Mouse (Mus musculus): ENCODE data around the gene Kif1a.
"Not testable (repeated sequence)": the region's sequence is repeated elsewhere in the genome, so short reads cannot be mapped to it uniquely, and the experiment has no call there.

Gene Kif1a

DNA sequence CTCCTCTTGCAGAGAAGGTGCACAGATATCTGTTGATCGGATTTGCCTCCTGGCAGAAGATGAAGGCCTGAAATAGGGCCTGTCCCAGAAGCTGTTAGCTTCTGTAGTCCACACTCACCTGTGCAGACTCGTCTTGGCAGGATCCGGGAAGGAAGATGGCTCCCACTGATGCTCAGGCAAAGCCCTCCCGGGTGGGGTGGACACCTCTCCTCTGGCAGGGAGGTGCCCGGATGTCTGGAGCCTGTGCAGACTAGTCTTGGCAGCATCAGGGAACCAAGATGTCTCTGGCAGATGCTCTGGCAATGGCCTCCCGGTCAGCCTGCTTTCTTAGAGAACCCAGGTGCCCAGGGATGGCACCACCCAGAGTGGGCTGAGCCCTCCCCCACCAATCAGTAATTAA is 131.0 kb downstream of the Kif1a start:
- DNase-seq (ENCODE audit: low spot score in 2 of 2): not testable (repeated sequence)

Measured in right cerebral cortex, postnatal 36 days (tissue).